Mouse (Mus musculus) spleen, postnatal 4 days (tissue): ENCODE results near the gene 4931428F04Rik.
"Not testable (repeated sequence)": the region's sequence is repeated elsewhere in the genome, so short reads cannot be mapped to it uniquely, and the experiment has no call there.

Source experiments
- DNase-seq, 2 experiments: peaks; one replicate each; pipeline ENCODE4 v3.0.0; 2022; ENCODE audit warnings: low spot score in 2 of 2

4931428F04Rik gene

DNA sequence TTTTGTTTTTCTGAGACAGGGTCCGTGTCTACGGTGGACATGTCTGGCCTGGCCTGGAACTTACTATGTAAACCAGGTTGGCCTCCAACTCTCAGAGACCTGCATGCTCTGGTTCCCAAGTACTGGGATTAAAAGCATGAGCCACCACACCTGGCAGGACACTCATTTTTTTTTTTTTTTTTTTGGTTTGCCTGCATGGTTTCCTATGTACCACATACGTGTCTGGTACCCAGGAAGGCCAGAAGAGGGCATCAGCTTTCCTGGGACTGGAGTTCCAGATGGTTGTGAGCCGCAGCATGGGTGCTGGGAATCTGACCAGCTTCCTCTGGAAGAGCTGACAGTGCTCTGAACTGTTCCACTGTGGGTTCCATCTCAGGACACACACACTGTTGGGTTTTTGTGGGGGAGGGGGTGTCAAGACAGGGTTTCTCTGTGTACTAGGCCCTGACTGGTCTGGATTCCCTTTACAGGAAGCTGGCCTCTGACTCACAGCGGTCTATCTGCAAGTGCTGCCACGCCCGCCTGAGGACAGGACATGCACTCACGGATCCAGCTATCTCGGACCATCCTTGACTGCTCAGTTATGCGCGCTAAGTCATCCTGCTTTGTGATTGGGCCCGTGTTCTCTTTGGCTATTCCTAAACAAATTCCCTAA, 28.2 kb downstream of the 4931428F04Rik start:
- no peak for DNase-seq

DNA sequence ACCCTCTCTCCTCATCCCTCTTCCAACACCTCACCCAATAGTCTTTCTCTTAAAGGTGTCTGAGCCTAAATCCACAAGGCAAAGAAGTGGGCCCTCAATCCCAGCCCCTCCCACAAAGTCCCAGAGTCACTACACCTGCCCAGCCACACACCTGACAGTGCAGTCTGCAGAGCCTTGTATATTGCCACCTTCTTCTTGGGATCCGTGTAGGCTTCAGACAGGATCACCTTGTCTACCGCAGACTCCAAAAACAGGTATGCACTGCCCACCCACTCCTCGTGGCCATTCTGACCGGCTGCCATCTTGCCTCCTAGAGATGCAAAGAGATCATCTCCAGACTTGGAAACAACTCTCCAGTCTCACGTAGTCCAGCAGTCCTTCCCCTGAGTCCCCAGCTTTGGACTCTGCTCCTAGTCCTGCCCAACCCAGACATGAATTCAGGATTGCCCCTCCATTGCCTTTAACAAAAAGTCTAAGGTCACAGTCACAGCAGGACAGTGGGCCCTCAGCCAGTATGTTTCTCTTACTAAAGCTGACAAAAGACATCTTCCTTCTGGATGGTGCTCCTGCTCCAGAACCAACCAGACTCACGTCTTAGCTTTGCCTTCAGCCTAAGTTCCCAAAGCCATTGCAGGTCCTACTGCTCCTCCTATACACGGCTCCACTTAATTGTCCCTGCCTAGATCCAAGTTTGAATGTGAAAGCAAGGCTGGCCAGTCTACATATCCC, 29.1 kb downstream of the 4931428F04Rik start:
- DNase-seq, result no peak

DNA sequence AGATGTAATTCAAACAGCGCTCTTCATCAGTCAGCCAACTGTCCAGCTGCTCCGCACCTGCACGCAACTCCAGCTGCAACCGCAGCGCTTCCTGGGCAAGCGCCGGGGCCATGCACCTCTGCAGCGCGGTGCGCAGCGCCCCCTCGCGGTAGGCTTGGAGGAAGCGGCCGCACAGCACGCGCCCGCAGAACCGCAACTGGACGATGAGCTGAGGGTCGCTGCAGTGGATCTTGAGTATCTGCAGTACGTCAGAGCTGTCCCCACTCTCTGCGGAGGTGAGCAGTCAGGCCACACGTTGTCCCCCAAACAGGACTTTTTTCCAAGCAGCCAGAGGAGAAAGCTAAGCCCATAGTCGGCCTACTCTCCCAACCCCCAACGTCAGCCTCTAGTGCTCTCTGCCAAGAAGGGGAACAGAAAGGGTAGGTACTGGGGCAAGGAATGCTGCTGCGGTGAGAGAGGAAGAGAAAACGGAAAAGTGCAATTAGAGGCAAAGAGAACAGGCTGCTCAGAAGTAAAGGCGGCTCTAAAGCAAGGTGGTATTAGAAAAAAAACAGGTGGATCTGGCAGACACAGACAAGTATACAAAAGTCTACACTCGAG, 29.8 kb downstream of the 4931428F04Rik start:
- DNase-seq, result peak; percentile 77 to 95

DNA sequence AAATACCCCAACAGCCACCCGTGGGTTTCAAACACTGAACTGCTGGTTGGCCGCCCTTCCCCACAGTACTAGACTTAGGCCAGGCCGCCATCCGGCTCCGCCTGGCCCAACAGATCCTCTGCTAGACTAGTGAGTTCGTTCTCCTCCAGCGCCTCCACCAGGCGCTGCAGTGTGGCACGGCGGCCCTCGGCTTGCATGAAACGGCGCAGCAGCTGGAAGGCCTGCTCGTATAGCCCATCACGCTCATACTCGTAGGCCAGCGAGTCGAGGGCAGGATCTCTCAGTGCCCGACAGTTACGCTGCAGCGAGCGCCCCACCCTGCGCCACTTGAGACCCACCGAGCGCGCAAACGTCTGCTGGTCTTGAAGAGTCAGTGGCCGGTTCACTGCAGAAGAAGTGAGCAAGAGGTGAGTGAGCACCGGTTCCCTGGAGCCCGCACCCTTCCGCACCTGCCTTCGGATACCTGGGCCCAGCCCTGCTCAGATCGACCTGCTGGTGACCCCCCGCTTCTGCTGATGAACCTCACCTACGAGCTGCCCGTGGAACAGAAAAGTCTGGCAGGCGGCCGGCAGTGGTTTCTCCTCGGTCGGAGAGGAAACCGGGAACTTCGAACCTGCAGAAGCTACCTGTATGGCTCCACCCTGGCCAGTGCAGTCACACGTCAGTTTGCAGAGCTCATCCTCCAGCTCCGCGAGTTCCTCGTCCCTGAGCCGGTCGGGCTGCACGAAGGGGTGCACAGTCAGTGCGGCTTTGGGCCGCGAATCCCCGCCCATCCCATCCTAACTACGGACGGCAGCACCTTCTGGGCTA, 30.5 kb downstream of the 4931428F04Rik start:
- peak in 1 of 2 experiments; percentile 69 for DNase-seq

DNA sequence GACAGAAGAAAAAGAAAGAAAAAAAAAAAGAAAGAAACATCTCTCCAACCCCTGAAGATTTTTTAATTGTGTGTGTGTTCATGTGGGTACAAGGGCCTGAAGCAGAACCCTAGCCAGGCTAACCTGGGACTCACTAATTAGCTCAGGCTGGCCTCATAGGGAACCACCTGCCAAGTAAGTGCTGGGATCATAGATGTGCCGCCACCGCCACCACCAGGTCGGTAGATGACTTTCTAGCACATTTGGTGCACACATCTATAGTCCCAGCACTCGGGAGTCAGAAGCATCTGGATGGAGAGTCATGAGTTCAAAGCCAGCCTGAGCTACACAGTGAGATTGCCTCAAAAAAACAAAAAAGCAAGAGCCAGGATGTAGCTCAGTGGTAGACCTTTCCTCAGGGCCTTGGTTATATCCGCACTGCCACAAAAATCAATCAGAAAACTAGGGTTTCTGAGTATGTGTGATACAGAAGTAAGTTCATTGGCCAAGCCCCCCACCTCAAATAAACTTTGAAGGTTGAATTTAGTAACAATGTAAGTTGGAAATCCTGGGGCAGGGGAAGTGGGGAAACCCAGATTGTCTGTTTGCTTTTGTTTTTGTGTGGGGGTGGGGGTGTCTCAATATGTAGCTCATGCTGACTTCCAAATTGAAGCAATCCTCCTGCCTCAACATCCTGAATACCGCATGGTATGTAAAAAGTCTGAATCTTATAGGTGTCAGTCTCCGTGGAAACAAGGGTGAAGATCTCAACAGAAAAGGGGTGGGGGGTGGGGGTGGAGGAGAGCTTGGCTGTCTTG, 32.1 kb downstream of the 4931428F04Rik start:
- DNase-seq, result no peak

DNA sequence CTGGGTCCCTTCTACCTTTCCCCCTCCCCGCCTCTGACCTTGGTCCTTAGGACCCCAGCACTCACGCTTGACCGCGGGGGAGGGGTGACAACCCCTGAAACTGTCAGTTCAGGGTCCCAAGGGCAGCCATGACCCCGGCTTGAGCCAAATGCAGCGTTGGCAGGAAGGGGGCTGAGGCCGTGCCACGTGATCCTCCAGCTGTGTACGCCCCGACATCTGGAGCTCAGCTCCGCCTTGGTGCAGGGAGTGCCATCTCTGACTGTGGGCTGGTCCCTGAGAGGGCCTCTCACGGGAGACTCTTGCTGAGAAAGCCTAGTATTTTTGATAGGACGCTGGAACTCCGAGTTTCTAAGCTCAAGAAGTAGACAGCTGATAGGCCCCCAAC, 34.7 kb downstream of the 4931428F04Rik start, which contains the start of gene B3gnt9:
Gene B3gnt9, minus strand, starts transcription at position 188 of the 385 bp plus-strand sequence.
- peak; percentile 70 to 81 for DNase-seq

DNA sequence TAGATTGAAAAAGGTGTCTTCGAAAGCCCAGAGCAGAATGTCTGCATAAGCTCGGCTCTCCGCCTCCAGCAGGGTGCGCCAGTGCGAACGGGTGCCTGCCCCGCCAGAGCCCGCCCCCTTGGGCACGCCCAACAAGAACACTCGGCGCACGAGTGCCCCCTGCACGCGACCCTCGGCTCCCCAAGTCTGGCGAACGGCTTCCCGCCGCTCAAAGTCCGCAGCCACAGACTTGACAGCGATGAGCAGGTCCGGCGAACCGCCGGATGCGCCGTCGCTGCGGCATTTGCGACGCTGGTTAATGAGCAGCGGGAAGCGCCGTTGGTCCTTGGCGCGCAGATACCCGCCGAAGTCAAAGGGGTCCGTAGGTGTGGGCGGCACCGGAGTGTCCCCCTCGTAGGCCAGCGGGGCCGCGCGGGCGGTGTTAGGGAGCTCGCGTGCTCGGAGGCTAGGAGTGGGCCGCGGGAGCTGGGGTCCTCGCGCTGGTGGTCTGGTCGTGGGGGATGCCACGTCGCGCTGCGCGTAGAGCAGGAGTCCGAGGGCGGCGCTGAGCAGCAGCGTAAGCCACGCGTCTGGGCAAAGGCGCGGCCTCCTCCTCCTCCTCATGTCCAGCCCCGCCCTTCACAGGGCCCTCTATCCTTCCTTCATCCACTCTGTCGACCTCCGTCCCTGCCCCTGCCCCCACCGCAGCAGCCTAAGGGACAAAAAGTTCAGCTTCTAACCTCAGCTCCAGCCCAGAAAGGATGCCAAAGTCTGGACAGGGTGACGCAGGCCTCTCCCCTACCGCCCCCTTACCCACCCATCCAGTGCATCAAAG, 35.3 kb downstream of the 4931428F04Rik start:
- peak; percentile 90 to 97 for DNase-seq

DNA sequence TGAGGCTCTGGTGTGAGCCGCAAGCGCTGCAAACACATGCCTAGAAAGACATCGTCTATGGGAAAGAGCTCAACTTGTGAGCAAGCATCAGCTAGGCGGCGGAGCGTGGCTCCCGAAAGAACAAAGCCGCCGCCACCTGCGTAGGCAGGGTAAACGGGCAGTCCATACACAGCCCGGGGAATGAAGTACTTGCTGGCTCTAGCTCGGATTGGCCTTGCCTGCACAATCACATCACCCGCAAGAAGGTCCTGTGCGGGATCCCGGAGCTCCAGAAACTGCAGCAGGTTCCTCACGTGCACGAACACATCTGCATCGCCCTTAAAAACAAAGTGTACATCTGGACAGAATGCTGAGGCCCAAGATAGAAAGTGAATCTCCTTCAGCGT, 35.9 kb downstream of the 4931428F04Rik start:
- DNase-seq, result peak in 1 of 2 experiments; percentile 63

DNA sequence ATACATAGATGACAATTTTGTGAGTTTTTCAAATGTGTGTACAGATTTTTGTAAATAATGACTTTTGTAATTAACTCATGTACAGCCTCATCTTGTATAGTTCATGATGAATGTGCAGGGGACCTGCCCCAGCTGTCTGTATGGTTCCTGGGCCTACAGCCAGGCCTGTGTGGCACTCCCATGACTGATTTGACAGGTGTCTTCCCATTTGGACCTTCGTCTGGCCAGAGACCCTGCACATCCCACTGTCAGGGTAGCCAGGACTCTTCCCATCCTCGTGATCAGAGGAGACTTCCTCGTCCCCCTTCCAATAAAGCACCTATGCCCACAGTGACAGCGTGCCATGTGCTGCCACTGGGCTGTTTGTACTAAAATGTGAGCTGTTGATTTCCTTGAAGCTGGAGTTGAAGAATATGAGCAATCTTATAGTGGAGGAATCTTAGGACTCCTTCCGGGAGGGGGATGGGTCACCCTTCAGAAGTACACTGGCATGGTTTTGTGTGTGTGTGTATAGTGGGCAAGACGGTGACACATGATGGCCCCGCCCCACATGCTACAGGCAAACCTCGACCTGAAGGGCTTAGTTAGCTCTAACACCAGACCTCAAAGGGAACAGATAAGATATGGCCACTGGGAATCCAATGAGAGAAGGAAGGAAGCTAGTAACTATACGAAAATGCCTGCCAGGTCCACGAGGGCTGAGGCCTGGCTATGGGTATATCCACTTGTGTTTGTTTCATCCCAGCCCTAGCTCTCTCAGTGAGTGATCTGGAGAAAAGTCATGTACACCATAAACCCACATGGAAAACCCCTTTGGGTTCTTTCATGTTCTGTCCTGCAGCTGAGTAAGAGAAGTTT, 36.8 kb downstream of the 4931428F04Rik start:
- no peak for DNase-seq

DNA sequence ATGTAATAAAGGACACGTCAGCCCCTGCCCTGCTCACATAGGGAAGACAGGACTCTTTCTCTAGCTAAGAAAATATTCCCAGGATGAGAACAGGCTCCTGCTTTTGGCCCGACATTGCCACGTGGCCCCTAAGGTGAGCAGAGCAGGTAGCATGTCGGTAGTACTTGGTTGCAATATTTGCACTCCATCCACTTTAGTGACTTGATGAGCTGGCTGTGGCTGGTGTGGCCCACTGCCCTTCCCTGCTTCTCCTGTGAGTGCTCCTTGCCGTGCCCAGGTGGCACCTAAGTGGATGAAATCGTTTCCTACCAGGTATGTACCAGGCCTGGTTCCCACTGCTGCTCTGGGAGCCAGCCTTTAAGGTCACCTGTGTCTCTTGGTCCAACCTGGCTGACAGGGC, 37.7 kb downstream of the 4931428F04Rik start:
- DNase-seq, result no peak

DNA sequence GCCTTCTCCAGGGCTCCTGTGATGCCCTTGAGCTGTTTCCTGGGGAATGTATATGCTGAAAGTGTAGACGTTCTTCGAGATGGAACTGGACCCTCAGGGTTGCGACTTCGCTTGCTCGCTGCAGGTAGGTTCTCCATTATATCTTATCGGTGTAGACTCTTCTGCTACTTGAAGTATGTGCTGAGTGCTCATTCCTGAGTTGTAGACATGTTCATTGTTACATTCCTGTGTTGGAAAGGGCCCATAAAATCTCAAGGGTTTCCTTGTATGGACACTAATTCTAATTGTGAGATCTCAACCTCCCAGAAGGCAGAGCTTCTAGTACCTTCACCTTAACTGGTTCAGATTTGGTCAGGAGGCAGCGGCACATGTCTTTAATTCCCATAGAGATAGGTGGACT, 48.6 kb downstream of the 4931428F04Rik start:
- no peak for DNase-seq

DNA sequence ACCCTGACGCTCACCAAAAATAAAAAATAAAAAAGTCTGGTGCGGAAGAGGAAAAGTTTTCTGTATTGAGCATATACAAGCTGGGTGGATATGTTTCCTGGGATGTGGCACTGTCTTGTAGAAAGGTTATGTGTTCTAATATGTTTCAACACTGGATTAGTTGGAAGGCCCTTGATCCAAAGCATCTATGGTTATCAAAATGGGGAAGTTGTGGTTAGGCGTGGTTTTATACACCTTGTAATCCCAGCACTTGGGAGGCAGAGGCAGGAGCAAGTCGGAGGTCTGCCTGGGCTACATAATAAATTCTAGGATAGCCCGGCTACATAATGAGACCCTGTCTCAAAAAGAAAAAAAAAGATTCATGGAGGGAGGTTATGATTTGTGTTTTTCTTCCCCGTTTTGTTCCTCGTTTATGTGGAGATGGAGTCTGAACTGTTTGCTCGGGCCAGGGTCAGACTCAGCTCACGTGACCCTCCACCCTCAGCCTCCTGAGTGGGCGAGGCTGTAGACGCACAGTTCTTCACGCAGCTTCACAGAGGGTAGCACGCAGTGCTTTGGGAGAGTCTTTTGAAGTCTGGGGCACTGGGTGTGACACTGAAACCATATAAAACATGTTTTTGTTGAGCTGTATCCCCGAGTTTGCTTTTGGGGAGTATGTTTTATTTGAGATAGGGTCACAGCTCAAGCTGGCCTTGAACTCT, 52.1 kb downstream of the 4931428F04Rik start:
- DNase-seq, result no peak

DNA sequence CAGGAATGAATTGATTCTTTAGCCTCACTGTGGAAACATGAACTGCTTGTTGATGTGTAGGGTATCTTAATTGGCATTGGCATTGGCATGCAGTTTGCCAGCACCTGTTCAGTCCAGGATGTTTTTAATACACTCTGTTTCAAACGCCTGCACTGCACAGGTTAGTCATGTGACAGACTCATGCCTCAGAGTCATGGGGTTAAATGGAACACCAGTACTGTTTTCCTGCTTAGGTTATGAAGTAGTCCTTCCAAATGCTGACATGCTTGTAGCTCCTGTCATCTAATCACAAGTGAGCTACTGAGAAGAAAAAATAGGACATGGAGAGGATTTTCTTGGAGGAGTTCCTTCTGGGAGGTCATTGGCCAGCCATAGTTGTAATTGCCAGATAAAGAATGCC, 54.5 kb downstream of the 4931428F04Rik start:
- no peak for DNase-seq

DNA sequence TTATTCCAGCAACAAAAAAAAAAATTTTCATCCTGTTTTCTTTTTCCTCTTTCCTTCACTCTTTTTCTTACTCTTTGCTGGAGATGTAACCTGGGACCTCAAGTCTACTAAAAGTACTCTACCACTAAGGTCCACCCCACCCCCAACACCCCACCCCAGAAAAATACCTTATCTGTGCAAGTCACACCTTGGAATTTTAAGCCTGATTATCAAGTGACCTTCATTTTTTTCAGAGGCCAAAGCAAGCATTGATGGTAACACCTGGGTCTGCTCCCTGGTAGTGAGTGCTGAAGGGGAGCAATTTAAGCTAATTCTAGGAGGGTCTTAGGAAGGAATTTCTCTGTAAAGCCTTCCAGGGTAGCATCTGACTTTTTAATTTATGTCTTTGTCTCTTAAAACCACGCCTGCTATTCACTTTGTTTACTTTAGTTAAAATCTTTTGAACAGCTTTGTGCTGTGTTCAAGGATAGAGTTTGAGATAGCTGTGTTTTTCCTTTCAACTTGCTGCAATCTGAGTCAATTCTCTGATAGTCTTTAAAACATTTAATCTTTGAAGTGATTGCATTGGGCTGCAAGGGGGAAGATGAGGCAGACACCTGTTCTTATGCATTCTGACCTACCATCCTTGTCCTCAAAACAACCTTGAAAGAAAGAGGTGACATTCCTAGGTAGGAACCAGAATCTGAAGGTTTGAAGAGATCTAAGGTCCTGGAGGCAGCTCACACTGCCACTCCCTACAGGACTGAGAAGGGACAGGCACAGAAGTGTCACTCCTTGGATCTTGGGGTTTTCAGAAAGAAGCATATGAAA, 56.3 kb downstream of the 4931428F04Rik start:
- DNase-seq, result no peak

DNA sequence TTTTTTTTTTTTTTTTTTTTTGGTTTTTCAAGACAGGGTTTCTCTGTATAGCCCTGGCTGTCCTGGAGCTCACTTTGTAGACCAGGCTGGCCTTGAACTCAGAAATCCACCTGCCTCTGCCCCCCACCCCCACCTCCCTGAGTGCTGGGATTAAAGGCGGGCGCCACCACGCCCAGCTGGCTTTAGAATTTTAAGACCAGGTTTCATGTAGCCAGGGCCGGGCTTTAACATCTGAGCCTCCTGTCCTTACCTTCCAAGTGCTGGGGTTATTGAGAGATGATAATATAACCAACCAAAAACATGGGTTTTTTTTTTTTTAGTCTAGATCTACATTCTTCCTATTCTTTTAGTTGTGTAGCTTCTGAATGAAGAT, 57.4 kb downstream of the 4931428F04Rik start:
- not testable (repeated sequence) for DNase-seq

DNA sequence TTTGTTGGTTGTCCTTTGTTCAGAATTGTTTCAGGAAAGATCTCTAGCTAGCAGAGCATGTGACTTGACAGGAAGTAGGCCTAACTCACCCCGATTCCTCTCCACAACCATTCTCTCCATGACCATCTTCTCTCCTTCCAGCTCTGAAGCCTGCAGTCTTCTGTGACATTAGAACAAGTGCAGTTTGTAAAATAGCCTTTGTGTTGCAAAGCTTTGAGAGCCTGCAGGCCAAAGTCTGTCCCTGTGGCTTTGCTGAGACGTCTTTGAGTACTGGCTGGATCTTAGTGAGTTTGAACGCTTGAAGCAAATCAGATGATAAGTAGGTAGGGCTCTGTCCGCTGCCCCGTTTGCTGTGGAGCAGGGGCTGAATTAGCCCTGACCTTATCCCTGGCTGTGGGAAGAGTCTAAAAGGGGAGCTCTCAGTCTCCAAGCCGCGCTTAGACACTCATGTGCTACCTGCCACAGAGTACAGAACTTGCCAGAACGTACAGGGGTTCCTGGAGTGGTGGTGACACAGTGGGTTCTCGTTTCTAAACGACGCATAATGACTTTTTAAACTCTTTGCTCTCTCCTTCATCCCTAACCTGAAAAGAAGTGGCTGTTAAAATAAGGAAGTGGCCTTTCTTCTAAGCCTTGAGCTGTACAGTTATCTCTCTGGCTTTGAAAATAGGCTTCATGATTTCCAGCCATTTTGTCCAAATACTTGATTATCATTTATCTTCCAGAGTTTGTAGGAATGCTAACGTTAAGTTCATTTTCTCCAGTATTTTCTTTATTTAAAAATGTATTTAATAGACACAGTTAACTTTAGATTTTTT, 58.0 kb downstream of the 4931428F04Rik start:
- DNase-seq, result no peak
